Mouse (Mus musculus) adrenal gland, adult 2 months (tissue): ENCODE data around the gene Ddx39b. TPM values are rescaled to one million over a fixed set of nuclear protein-coding genes. Genes with fewer than 3 reads are reported as not detected.

Source experiments
- microRNA-seq, 2 experiments: library from miRNA; unstranded; fragments of <30 nt; microRNA quantifications; one replicate each; pipeline ENCODE4 v1.2.0; 2021
- polyA plus RNA-seq: library from polyadenylated mRNA; depleted of rRNA; stranded (reverse); fragments of >200 nt; gene quantifications from 2 replicates; pipeline ENCODE4 v1.2.3, GENCODE M21; 2012; rRNA removed
- total RNA-seq, 2 experiments: library from RNA; stranded (reverse); gene quantifications; 2 replicates each; pipeline ENCODE4 v1.2.3; 2021

Gene Ddx39b
- total and polyA plus RNA-seq, 3 experiments = 180 to 200 (median 192) TPM

Small RNAs within 50 kb of the gene (microRNA-seq; reads per million reads assigned to microRNA genes)
- gene Mir6973a = 0 reads per million in 2 experiments
- 0 reads per million in 2 experiments for gene Mir6974
- gene Mir6975 = 0 reads per million in 2 experiments
- 0 reads per million in 2 experiments for gene Mir8094

Other genes starting within 250 kb of the Ddx39b start
Only the 30 nearest of the 35 such genes appear.
- gene Msh5, start 195.0 kb upstream of the Ddx39b start, total RNA-seq = under 1 TPM; 0.75 to 0.93 TPM
- 1.3 and 1.7 TPM in 2 replicates for gene Msh5, start 195.0 kb upstream of the Ddx39b start, polyA plus RNA-seq
- gene Clic1, start 191.8 kb upstream of the Ddx39b start, total RNA-seq = 100 to 1,000 TPM in 1 of 2 experiments, 10 to 100 TPM in 1; 80.8 to 136 TPM
- 62.2 and 64.1 TPM in 2 replicates for gene Clic1, start 191.8 kb upstream of the Ddx39b start, polyA plus RNA-seq
- 10 to 100 TPM in 1 of 2 experiments, 1 to 10 TPM in 1; 7.2 to 26.6 TPM for gene Ddah2, start 182.7 kb upstream of the Ddx39b start, total RNA-seq
- 25.9 and 35.6 TPM in 2 replicates for gene Ddah2, start 182.7 kb upstream of the Ddx39b start, polyA plus RNA-seq
- gene Ly6g6c, start 176.4 kb upstream of the Ddx39b start, total RNA-seq = not detected
- gene Ly6g6c, start 176.4 kb upstream of the Ddx39b start, polyA plus RNA-seq = not detected in 2 replicates
- not detected for gene Mpig6b, start 175.6 kb upstream of the Ddx39b start, total RNA-seq
- gene Mpig6b, start 175.6 kb upstream of the Ddx39b start, polyA plus RNA-seq = 0.06 TPM in 1 of 2 replicates, not detected in the other
- not detected for gene Ly6g6e, start 164.8 kb upstream of the Ddx39b start, total RNA-seq
- 0.21 and 0.34 TPM in 2 replicates for gene Ly6g6e, start 164.8 kb upstream of the Ddx39b start, polyA plus RNA-seq
- under 1 TPM in 1 of 2 experiments, not detected in 1; 0.45 TPM for gene Ly6g6d, start 163.7 kb upstream of the Ddx39b start, total RNA-seq
- gene Ly6g6d, start 163.7 kb upstream of the Ddx39b start, polyA plus RNA-seq = 0.57 and 1.1 TPM in 2 replicates
- not detected for gene Ly6g6f, start 156.1 kb upstream of the Ddx39b start, total RNA-seq
- not detected in 2 replicates for gene Ly6g6f, start 156.1 kb upstream of the Ddx39b start, polyA plus RNA-seq
- gene Abhd16a, start 152.5 kb upstream of the Ddx39b start, total RNA-seq = 10 to 100 TPM; 71.8 to 95.8 TPM
- gene Abhd16a, start 152.5 kb upstream of the Ddx39b start, polyA plus RNA-seq = 219 and 291 TPM in 2 replicates
- gene Ly6g5c, start 133.5 kb upstream of the Ddx39b start, total RNA-seq = not detected
- not detected in 2 replicates for gene Ly6g5c, start 133.5 kb upstream of the Ddx39b start, polyA plus RNA-seq
- gene Ly6g5b, start 126.3 kb upstream of the Ddx39b start, total RNA-seq = under 1 TPM; 0.23 to 0.35 TPM
- gene Ly6g5b, start 126.3 kb upstream of the Ddx39b start, polyA plus RNA-seq = 0.42 and 0.52 TPM in 2 replicates
- 10 to 100 TPM; 12.4 to 12.8 TPM for gene Gpank1, start 120.3 kb upstream of the Ddx39b start, total RNA-seq
- 13.3 and 15.8 TPM in 2 replicates for gene Gpank1, start 120.3 kb upstream of the Ddx39b start, polyA plus RNA-seq
- gene Csnk2b, start 119.7 kb upstream of the Ddx39b start, total RNA-seq = 100 to 1,000 TPM; 212 to 337 TPM
- gene Csnk2b, start 119.7 kb upstream of the Ddx39b start, polyA plus RNA-seq = 358 and 360 TPM in 2 replicates
- gene D17H6S53E, start 115.4 kb upstream of the Ddx39b start, total RNA-seq = 10 to 100 TPM; 23.4 to 32.0 TPM
- gene D17H6S53E, start 115.4 kb upstream of the Ddx39b start, polyA plus RNA-seq = 27.7 and 45.5 TPM in 2 replicates
- under 1 TPM in 1 of 2 experiments, not detected in 1; 0.78 TPM for gene Apom, start 109.7 kb upstream of the Ddx39b start, total RNA-seq
- 0.22 TPM in 1 of 2 replicates, not detected in the other for gene Apom, start 109.7 kb upstream of the Ddx39b start, polyA plus RNA-seq
- 100 to 1,000 TPM; 389 to 403 TPM for gene Bag6, start 106.6 kb upstream of the Ddx39b start, total RNA-seq
- 433 and 470 TPM in 2 replicates for gene Bag6, start 106.6 kb upstream of the Ddx39b start, polyA plus RNA-seq
- gene Prrc2a, start 76.8 kb upstream of the Ddx39b start, total RNA-seq = 100 to 1,000 TPM; 205 to 258 TPM
- 598 and 625 TPM in 2 replicates for gene Prrc2a, start 76.8 kb upstream of the Ddx39b start, polyA plus RNA-seq
- gene Aif1, start 65.7 kb upstream of the Ddx39b start, total RNA-seq = 1 to 10 TPM; 3.4 to 6.4 TPM
- 0.30 and 0.46 TPM in 2 replicates for gene Aif1, start 65.7 kb upstream of the Ddx39b start, polyA plus RNA-seq
- 1 to 10 TPM; 5.0 to 7.6 TPM for gene Lst1, start 53.3 kb upstream of the Ddx39b start, total RNA-seq
- gene Lst1, start 53.3 kb upstream of the Ddx39b start, polyA plus RNA-seq = 3.6 and 4.6 TPM in 2 replicates
- 1 to 10 TPM; 1.8 to 7.7 TPM for gene Ltb, start 47.3 kb upstream of the Ddx39b start, total RNA-seq
- 5.8 and 8.5 TPM in 2 replicates for gene Ltb, start 47.3 kb upstream of the Ddx39b start, polyA plus RNA-seq
- under 1 TPM; 0.35 to 0.52 TPM for gene Tnf, start 39.7 kb upstream of the Ddx39b start, total RNA-seq
- 0.62 and 1.0 TPM in 2 replicates for gene Tnf, start 39.7 kb upstream of the Ddx39b start, polyA plus RNA-seq
- under 1 TPM; 0.26 to 0.35 TPM for gene Lta, start 36.4 kb upstream of the Ddx39b start, total RNA-seq
- gene Lta, start 36.4 kb upstream of the Ddx39b start, polyA plus RNA-seq = 0.18 and 0.33 TPM in 2 replicates
- gene Gm16181, start 20.9 kb upstream of the Ddx39b start, total RNA-seq = not detected
- gene Gm16181, start 20.9 kb upstream of the Ddx39b start, polyA plus RNA-seq = 0.31 and 1.3 TPM in 2 replicates
- 1 to 10 TPM; 5.6 to 5.7 TPM for gene Atp6v1g2, start 8.1 kb upstream of the Ddx39b start, total RNA-seq
- 7.2 and 8.5 TPM in 2 replicates for gene Atp6v1g2, start 8.1 kb upstream of the Ddx39b start, polyA plus RNA-seq
- gene Nfkbil1, start 6.0 kb upstream of the Ddx39b start, total RNA-seq = 10 to 100 TPM; 14.1 to 19.4 TPM
- 52.3 and 57.6 TPM in 2 replicates for gene Nfkbil1, start 6.0 kb upstream of the Ddx39b start, polyA plus RNA-seq
- 100 to 1,000 TPM; 172 to 281 TPM for gene H2-D1, start 21.0 kb downstream of the Ddx39b start, total RNA-seq
- gene H2-D1, start 21.0 kb downstream of the Ddx39b start, polyA plus RNA-seq = 473 and 543 TPM in 2 replicates
- 1 to 10 TPM in 1 of 2 experiments, under 1 TPM in 1; 0.98 to 3.6 TPM for gene H2-Q1, start 78.7 kb downstream of the Ddx39b start, total RNA-seq
- 0.04 TPM in 1 of 2 replicates, not detected in the other for gene H2-Q1, start 78.7 kb downstream of the Ddx39b start, polyA plus RNA-seq
- gene H2-Q2, start 100.5 kb downstream of the Ddx39b start, total RNA-seq = 1 to 10 TPM in 1 of 2 experiments, under 1 TPM in 1; 0.61 to 2.5 TPM
- gene H2-Q2, start 100.5 kb downstream of the Ddx39b start, polyA plus RNA-seq = 0.27 TPM in 1 of 2 replicates, not detected in the other
- 10 to 100 TPM; 21.1 to 28.8 TPM for gene H2-Q4, start 137.9 kb downstream of the Ddx39b start, total RNA-seq
- 183 and 203 TPM in 2 replicates for gene H2-Q4, start 137.9 kb downstream of the Ddx39b start, polyA plus RNA-seq
- 1 to 10 TPM; 3.3 to 7.9 TPM for gene H2-Q6, start 183.1 kb downstream of the Ddx39b start, total RNA-seq
- 23.0 and 24.7 TPM in 2 replicates for gene H2-Q6, start 183.1 kb downstream of the Ddx39b start, polyA plus RNA-seq